Mouse (Mus musculus): ENCODE data around the gene Ccdc89. TPM values are rescaled to one million over a fixed set of nuclear protein-coding genes. Genes with fewer than 3 reads are reported as not detected.

Gene Ccdc89
- total RNA-seq (2021) (under 1 TPM; 0.14 to 0.76 TPM), polyA plus RNA-seq (2012; rRNA removed) (0.06 TPM in 1 of 2 replicates, not detected in the other)
- long read RNA-seq: 0 reads

GRCm38 (mm10) chr7:90426020-90427001 lies at the start of gene Ccdc89:
TSS of gene Ccdc89 (plus strand) at chr7:90426577.
- peak; percentile 88 for DNase-seq

- no peak for DNase-seq
Measured at GRCm38 (mm10) chr7:90384411-90384810, 42.0 kb upstream of the Ccdc89 start.

GRCm38 (mm10) chr7:90386885-90387459 lies 39.4 kb upstream of the Ccdc89 start:
- DNase-seq: no peak

- DNase-seq: no peak
Measured at GRCm38 (mm10) chr7:90389765-90390164, 36.6 kb upstream of the Ccdc89 start.

- DNase-seq: no peak
Measured at GRCm38 (mm10) chr7:90395073-90395472, 31.3 kb upstream of the Ccdc89 start.

GRCm38 (mm10) chr7:90395928-90396327 lies 30.4 kb upstream of the Ccdc89 start:
- DNase-seq: peak; percentile 19

- peak; percentile 71 for DNase-seq
Measured at GRCm38 (mm10) chr7:90409934-90410333, 16.4 kb upstream of the Ccdc89 start.

- no peak for DNase-seq
Measured at GRCm38 (mm10) chr7:90427006-90427405, 629 bp downstream of the Ccdc89 start.

- DNase-seq: no peak
Measured at GRCm38 (mm10) chr7:90432221-90432620, 5.8 kb downstream of the Ccdc89 start.

GRCm38 (mm10) chr7:90440044-90440443 lies 13.7 kb downstream of the Ccdc89 start:
- DNase-seq: no peak

- DNase-seq: no peak
Measured at GRCm38 (mm10) chr7:90442070-90442469, 15.7 kb downstream of the Ccdc89 start.

- DNase-seq: peak; percentile 97
Measured at GRCm38 (mm10) chr7:90442518-90443080, 16.2 kb downstream of the Ccdc89 start, which contains the start of gene Crebzf. TSS of gene Crebzf (plus strand) at chr7:90442729.

- DNase-seq: peak; percentile 85
Measured at GRCm38 (mm10) chr7:90443101-90444091, 17.0 kb downstream of the Ccdc89 start.

GRCm38 (mm10) chr7:90444206-90444605 lies 17.8 kb downstream of the Ccdc89 start:
- DNase-seq: peak; percentile 33

- no peak for DNase-seq
Measured at GRCm38 (mm10) chr7:90456149-90456844, 29.9 kb downstream of the Ccdc89 start.

- DNase-seq: peak; percentile 93
Measured at GRCm38 (mm10) chr7:90456845-90457468, 30.6 kb downstream of the Ccdc89 start, which contains the start of gene Tmem126a. TSS of gene Tmem126a (minus strand) at chr7:90457229.

GRCm38 (mm10) chr7:90457517-90457916 lies 31.1 kb downstream of the Ccdc89 start:
- DNase-seq: no peak

GRCm38 (mm10) chr7:90460330-90460729 lies 34.0 kb downstream of the Ccdc89 start:
- no peak for DNase-seq

GRCm38 (mm10) chr7:90460930-90461329 lies 34.6 kb downstream of the Ccdc89 start:
- peak; percentile 44 for DNase-seq

- DNase-seq: no peak
Measured at GRCm38 (mm10) chr7:90461441-90461840, 35.1 kb downstream of the Ccdc89 start.

All from adrenal gland, adult 2 months (tissue).